Mouse (Mus musculus): ENCODE measurements at regions not wholly inside any gene's neighbourhood (a gene's known extent, or its start where the extent isn't known, plus 50 kb on each side); places are given as distances from the start of the nearest gene placed in this dataset.

GRCm38 (mm10) chr6:117422846-117423573 lies 254.7 kb downstream of the Cxcl12 start:
- Histone ChIP-seq H3K36me3 (no peaks in the 10 kb centered on the region), H3K4me1 (replicated peaks) (peaks cover 12% of the 10 kb centered on the region), H3K4me3 (no peak overlapping the region), H3K27ac (no peak overlapping the region), H3K27me3 (ENCODE audit: insufficient read depth, poor library complexity, severe bottlenecking) (no peaks in the 10 kb centered on the region), H3K9me3 (no peaks in the 10 kb centered on the region)
- 83% methylated on average over 10 of the region's 10 CpGs for WGBS
- no peak for DNase-seq (ENCODE audit: low spot score)

DNA sequence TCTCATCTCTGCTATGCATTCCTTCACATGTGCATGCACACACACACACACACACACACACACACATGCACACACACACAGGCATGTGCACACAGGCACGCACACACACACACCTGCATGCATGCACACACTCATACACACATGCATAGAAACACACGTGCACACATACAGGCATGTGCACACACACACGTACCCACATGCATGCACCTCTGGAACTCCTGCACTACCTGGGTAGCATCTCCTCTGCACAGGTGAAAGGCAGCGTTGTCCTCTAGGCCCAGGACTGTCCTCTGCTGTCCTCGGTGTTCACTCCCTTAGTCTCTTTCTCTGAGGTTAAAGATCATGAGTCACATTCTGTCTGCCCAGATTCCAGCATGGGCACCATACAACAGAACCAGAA lies 258.0 kb downstream of the Cxcl12 start:
- no peak for DNase-seq (ENCODE audit: low spot score)
- WGBS: 93% methylated on average over 5 of the region's 5 CpGs

GRCm38 (mm10) chr6:117427351-117428142 lies 259.2 kb downstream of the Cxcl12 start:
- H3K36me3 ChIP-seq: no peaks in the 10 kb centered on the region
- WGBS: 39% methylated on average over 12 of the region's 12 CpGs
- no peaks in the 10 kb centered on the region for H3K27me3 ChIP-seq (ENCODE audit: insufficient read depth, poor library complexity, severe bottlenecking)
- peak; percentile 63 for DNase-seq (ENCODE audit: low spot score)
- H3K27ac ChIP-seq: peak overlapping the region; percentile 36
- H3K9me3 ChIP-seq: no peaks in the 10 kb centered on the region
- peaks cover 37% of the 10 kb centered on the region for H3K4me1 ChIP-seq (replicated peaks)
- H3K4me3 ChIP-seq: no peak overlapping the region

More for the DNA sequence above, 258.0 kb downstream of the Cxcl12 start:
- Histone ChIP-seq H3K36me3 (no peaks in the 10 kb centered on the region), H3K27ac (no peak overlapping the region), H3K4me3 (no peak overlapping the region), H3K27me3 (ENCODE audit: insufficient read depth, poor library complexity, severe bottlenecking) (no peaks in the 10 kb centered on the region), H3K9me3 (no peaks in the 10 kb centered on the region), H3K4me1 (replicated peaks) (peaks cover 32% of the 10 kb centered on the region)

- WGBS: 72% methylated on average over 11 of the region's 11 CpGs
- H3K27ac ChIP-seq: peak overlapping the region; percentile 36
Measured at GRCm38 (mm10) chr6:117428441-117428840, 260.1 kb downstream of the Cxcl12 start.

GRCm38 (mm10) chr6:117430876-117431781 lies 262.8 kb downstream of the Cxcl12 start:
- Histone ChIP-seq H3K27me3 (ENCODE audit: insufficient read depth, poor library complexity, severe bottlenecking) (peaks cover 3% of the 10 kb centered on the region; the same call in 1 of the 2 replicates), H3K4me3 (no peak overlapping the region), H3K4me1 (replicated peaks) (peaks cover 40% of the 10 kb centered on the region), H3K27ac (peak overlapping the region; percentile 35; the same call in 1 of the 2 replicates), H3K9me3 (no peaks in the 10 kb centered on the region), H3K36me3 (no peaks in the 10 kb centered on the region)
- DNase-seq (ENCODE audit: low spot score): peak; percentile 28
- 74% methylated on average over 15 of the region's 15 CpGs for WGBS

More at GRCm38 (mm10) chr6:117428441-117428840, 260.1 kb downstream of the Cxcl12 start:
- Histone ChIP-seq H3K4me1 (replicated peaks) (peaks cover 37% of the 10 kb centered on the region), H3K4me3 (no peak overlapping the region), H3K36me3 (no peaks in the 10 kb centered on the region), H3K27me3 (ENCODE audit: insufficient read depth, poor library complexity, severe bottlenecking) (no peaks in the 10 kb centered on the region), H3K9me3 (no peaks in the 10 kb centered on the region)
- peak; percentile 57 for DNase-seq (ENCODE audit: low spot score)

DNA sequence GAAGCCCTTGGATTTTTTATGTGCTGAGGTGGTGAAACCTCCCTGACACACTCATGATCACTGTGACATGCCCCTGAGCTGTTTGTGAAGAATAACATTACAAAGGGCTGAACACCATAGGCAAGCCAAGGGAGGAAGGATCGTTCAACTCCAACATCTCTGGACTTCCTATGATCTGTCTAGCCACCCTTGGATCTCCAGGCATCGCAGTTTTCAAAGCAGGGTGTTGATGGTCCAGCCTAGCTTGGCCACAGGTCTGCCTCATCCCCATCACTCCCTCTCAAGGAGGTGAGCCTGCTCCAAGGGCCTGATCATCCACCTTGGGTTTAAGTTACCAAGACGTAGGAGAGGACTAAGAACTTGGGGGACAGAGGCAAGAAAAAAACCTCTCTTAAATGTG lies 268.5 kb downstream of the Cxcl12 start:
- Histone ChIP-seq H3K27ac (no peak overlapping the region), H3K4me1 (replicated peaks) (peaks cover 9% of the 10 kb centered on the region), H3K9me3 (no peaks in the 10 kb centered on the region), H3K27me3 (ENCODE audit: insufficient read depth, poor library complexity, severe bottlenecking) (peaks cover 3% of the 10 kb centered on the region; the same call in 1 of the 2 replicates), H3K4me3 (no peak overlapping the region), H3K36me3 (no peaks in the 10 kb centered on the region)
- no peak for DNase-seq (ENCODE audit: low spot score)
- 90% methylated on average over 3 of the region's 3 CpGs for WGBS

DNA sequence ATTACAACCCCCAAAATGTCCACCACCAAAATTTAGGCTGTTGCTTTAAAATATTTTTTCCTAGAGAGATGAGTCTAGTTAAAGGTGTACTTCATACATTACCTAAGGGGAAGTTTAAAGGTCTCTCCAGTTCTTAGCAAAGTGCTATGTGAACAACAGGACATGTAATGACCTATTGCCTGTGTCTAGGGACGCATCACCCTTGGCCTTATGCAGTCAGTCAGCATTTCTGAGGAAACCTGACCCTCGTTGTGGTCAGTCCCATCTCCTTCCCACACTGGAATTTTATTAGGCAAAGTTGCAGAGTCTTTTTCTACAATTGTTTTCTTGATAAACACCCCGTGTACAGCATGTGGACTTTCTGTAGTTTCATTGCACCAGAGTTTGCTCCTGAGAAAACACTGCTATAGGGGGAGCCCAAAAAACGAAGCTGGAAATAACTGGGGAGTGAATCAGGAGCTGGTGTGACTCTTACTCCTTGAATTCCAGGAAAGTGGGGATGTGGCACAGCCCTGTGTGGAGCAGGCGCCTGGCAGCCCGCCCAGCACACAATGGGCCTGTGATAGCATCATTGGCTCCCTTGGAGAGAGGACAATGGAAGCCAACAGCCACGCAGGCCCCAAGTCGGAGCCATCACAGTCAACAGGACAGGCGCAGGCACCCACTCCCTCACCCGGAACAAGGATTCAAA lies 269.2 kb downstream of the Cxcl12 start:
- H3K4me1 ChIP-seq (replicated peaks): peaks cover 9% of the 10 kb centered on the region
- no peaks in the 10 kb centered on the region for H3K36me3 ChIP-seq
- WGBS: 49% methylated on average over 10 of the region's 10 CpGs
- no peaks in the 10 kb centered on the region for H3K9me3 ChIP-seq
- H3K4me3 ChIP-seq: no peak overlapping the region
- peaks cover 3% of the 10 kb centered on the region; the same call in 1 of the 2 replicates for H3K27me3 ChIP-seq (ENCODE audit: insufficient read depth, poor library complexity, severe bottlenecking)
- H3K27ac ChIP-seq: peak overlapping the region; percentile 62; the same call in 1 of the 2 replicates
- DNase-seq (ENCODE audit: low spot score): no peak

DNA sequence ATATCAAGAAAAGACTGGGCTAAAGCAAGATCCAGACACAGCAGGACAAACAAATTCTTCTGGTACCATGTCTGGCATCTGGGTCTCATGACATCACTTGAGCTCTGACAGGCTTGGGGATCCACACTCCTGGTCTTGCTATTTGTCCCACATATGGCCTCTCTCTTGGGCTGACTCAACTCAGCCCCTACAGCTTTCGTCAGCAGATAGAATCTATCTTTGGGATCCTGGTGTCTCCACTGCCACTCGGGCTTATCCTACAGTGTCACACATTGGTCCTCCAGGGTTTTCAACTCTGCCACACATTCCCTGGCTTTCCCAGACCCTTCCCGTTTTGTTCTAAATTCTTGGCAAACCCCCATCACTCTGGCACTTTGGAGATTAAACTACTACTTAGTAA lies 280.3 kb downstream of the Cxcl12 start:
- Histone ChIP-seq H3K27ac (no peak overlapping the region), H3K36me3 (no peaks in the 10 kb centered on the region), H3K9me3 (no peaks in the 10 kb centered on the region), H3K4me3 (no peak overlapping the region), H3K4me1 (replicated peaks) (no peaks in the 10 kb centered on the region), H3K27me3 (ENCODE audit: insufficient read depth, poor library complexity, severe bottlenecking) (no peaks in the 10 kb centered on the region)
- DNase-seq (ENCODE audit: low spot score): no peak
- 85% methylated on average over 3 of the region's 3 CpGs for WGBS

- no peak overlapping the region for H3K27ac ChIP-seq
- 85% methylated on average over 5 of the region's 5 CpGs for WGBS
- H3K4me1 ChIP-seq (replicated peaks): no peaks in the 10 kb centered on the region
- no peak overlapping the region for H3K4me3 ChIP-seq
- no peaks in the 10 kb centered on the region for H3K27me3 ChIP-seq (ENCODE audit: insufficient read depth, poor library complexity, severe bottlenecking)
- DNase-seq (ENCODE audit: low spot score): no peak
- no peaks in the 10 kb centered on the region for H3K36me3 ChIP-seq
- no peaks in the 10 kb centered on the region for H3K9me3 ChIP-seq
Measured at GRCm38 (mm10) chr6:117451001-117451400, 282.7 kb downstream of the Cxcl12 start.

DNA sequence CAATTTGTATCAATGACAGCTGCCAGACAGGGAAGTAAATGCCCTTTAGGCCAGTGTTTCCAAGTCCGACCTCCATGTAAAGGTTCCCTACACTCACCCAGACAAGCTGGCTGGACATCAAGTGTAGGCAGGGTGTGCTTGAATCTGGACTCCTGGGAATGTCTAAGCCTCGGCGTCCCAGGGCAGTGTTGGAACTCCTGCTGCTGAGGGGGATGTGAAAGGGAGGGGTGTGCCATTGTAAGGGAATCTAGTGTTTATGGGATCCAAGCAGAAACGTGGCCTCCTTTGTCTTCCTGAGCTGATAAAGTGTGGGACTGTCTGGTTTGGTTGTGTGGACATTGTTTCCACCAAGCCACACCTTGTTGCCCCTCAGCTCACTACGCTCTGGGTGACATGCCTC lies 291.9 kb downstream of the Cxcl12 start:
- H3K9me3 ChIP-seq: no peaks in the 10 kb centered on the region
- 52% methylated on average over 5 of the region's 5 CpGs for WGBS

GRCm38 (mm10) chr6:117465165-117465564 lies 296.8 kb downstream of the Cxcl12 start:
- H3K27me3 ChIP-seq (ENCODE audit: insufficient read depth, poor library complexity, severe bottlenecking): no peaks in the 10 kb centered on the region
- no peaks in the 10 kb centered on the region for H3K36me3 ChIP-seq
- 88% methylated on average over 4 of the region's 4 CpGs for WGBS
- DNase-seq (ENCODE audit: low spot score): no peak
- no peaks in the 10 kb centered on the region for H3K9me3 ChIP-seq
- H3K4me3 ChIP-seq: no peak overlapping the region
- H3K4me1 ChIP-seq (replicated peaks): peaks cover 3% of the 10 kb centered on the region; the same call in 1 of the 2 replicates
- H3K27ac ChIP-seq: no peak overlapping the region

More for the DNA sequence above, 291.9 kb downstream of the Cxcl12 start:
- H3K27me3 ChIP-seq (ENCODE audit: insufficient read depth, poor library complexity, severe bottlenecking): no peaks in the 10 kb centered on the region
- no peak for DNase-seq (ENCODE audit: low spot score)
- peaks cover 6% of the 10 kb centered on the region; the same call in 1 of the 2 replicates for H3K4me1 ChIP-seq (replicated peaks)
- no peak overlapping the region for H3K4me3 ChIP-seq
- H3K27ac ChIP-seq: no peak overlapping the region
- H3K36me3 ChIP-seq: no peaks in the 10 kb centered on the region

DNA sequence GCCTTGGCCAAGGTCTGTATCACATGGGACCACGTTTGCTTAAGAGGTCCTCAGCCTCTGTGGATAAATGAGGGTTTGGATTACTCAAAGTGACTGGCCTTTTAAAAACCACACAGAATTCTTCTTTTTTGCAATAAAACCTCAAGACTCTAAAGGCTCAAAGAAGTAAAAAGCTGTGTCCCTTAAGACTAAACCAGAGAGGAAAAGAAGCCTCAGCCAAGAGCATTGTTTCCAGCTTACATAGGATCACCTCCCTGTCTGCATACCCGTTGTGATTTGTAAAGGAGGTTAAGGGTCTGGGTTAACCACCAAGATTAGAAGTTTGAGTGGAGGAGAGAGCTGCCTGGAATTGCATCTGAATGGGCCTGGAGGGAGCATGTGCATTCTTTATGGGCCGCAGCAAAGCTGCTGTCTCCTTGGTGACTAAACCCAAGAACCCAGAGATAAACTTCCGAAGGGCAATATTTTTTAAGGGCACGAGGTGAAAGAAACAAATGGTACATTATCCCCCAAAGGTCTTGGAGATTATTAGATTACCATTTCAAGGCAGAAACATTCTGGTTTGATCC lies 297.4 kb downstream of the Cxcl12 start:
- WGBS: 54% methylated on average over 5 of the region's 5 CpGs
- DNase-seq (ENCODE audit: low spot score): no peak

More for the DNA sequence above, 297.4 kb downstream of the Cxcl12 start:
- H3K27ac ChIP-seq: no peak overlapping the region
- H3K4me1 ChIP-seq (replicated peaks): no peaks in the 10 kb centered on the region
- no peaks in the 10 kb centered on the region for H3K36me3 ChIP-seq
- no peak overlapping the region for H3K4me3 ChIP-seq
- no peaks in the 10 kb centered on the region for H3K27me3 ChIP-seq (ENCODE audit: insufficient read depth, poor library complexity, severe bottlenecking)
- H3K9me3 ChIP-seq: no peaks in the 10 kb centered on the region
